Comparison of ENCODE assay signal across 8 mouse cellular contexts in the genomic region with DNA sequence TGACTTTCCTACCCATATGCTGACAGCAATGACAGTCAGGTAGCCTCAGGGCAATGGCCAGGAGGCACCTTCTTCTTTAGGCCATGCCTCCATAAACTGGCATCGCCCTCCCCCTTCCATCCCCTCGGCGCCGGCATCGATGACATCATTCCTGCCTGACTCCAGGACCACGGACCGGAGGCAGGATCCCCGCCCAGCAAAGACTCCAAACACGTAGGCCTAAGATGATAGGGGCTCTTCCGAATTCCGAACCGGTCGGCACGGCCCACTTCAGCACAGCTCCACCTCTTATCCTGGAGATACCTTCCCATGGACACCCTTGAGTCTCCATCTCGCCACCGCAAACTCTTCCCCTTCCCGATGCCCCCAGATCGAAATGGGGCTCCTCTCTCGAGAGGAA. TPM values are rescaled to one million over a fixed set of nuclear protein-coding genes. Genes with fewer than 3 reads are reported as not detected.
DNase-seq lines count a peak whose midpoint lies in the region; ATAC-seq and TF ChIP-seq lines count a peak whose summit lies in the region.
"Had no signal": no experiment of that assay in that cellular context is flagged by ENCODE, and none has a peak within 500 bp of the region (broad histone marks: within the 10 kb centered on the region; RNA-seq: fewer than 3 reads in every experiment).

No protein-coding gene starts in this region.

- peak overlapping the region; percentile 91 for H3K4me2 ChIP-seq in forebrain, embryonic 13.5 days
- peak overlapping the region; percentile 60 for H3K4me2 ChIP-seq in hindbrain, embryonic 15.5 days
- H3K4me2 ChIP-seq in midbrain, embryonic 13.5 days (replicated peaks): peak overlapping the region; percentile 88

- H3K9ac ChIP-seq in forebrain, embryonic 13.5 days: peak overlapping the region; percentile 88
- peak overlapping the region; percentile 94 for H3K9ac ChIP-seq in hindbrain, embryonic 15.5 days
- peak overlapping the region; percentile 81 for H3K9ac ChIP-seq in midbrain, embryonic 13.5 days (replicated peaks)

- peaks cover 23% of the 10 kb centered on the region for H3K4me1 ChIP-seq in G1E (ENCODE audit: insufficient read depth, low read depth, low read length)
- H3K4me1 ChIP-seq in forebrain, embryonic 13.5 days: peaks cover 38% of the 10 kb centered on the region
- peaks cover 44% of the 10 kb centered on the region for H3K4me1 ChIP-seq in hindbrain, embryonic 15.5 days (replicated peaks)
- H3K4me1 ChIP-seq in midbrain, embryonic 13.5 days (replicated peaks): peaks cover 43% of the 10 kb centered on the region

- intact Hi-C loops in left cerebral cortex, postnatal 36 days (cut with DNase I): loop anchor here (5.0 kb wide), 2 partner anchors 46 to 139 kb away; no protein-coding TSS in a partner anchor

- H3K27ac ChIP-seq in forebrain, embryonic 13.5 days: peak overlapping the region; percentile 91
- peak overlapping the region; percentile 92 for H3K27ac ChIP-seq in hindbrain, embryonic 15.5 days (replicated peaks)
- peak overlapping the region; percentile 93 for H3K27ac ChIP-seq in midbrain, embryonic 13.5 days

- H3K9me3 ChIP-seq in G1E (replicated peaks): no peaks in the 10 kb centered on the region
- no peaks in the 10 kb centered on the region for H3K9me3 ChIP-seq in forebrain, embryonic 13.5 days (replicated peaks)
- H3K9me3 ChIP-seq in hindbrain, embryonic 15.5 days: no peaks in the 10 kb centered on the region
- no peaks in the 10 kb centered on the region for H3K9me3 ChIP-seq in midbrain, embryonic 13.5 days

- peak overlapping the region; percentile 76; the same call in 1 of the 2 replicates for H3K4me3 ChIP-seq in G1E (ENCODE audit: low read depth, low read length)
- peak overlapping the region; percentile 83 for H3K4me3 ChIP-seq in forebrain, embryonic 13.5 days
- peak overlapping the region; percentile 97 for H3K4me3 ChIP-seq in hindbrain, embryonic 15.5 days
- peak overlapping the region; percentile 69 for H3K4me3 ChIP-seq in midbrain, embryonic 13.5 days (replicated peaks)

- no peak for DNase-seq in G1E (ENCODE audit: low spot score)
- peak; percentile 56 for DNase-seq in adrenal gland, postnatal 14 days
- DNase-seq in left cerebral cortex, postnatal 36 days (ENCODE audit: low spot score in 2 of 2): peak; percentile 60 to 72
- peak; percentile 48 for DNase-seq in testis, postnatal 10 days (ENCODE audit: low spot score)

- no peak for TF ChIP-seq CTCF in G1E (IDR thresholded peaks at IDR 0.05; ENCODE audit: low read depth, low read length)

- no peaks in the 10 kb centered on the region for H3K36me3 ChIP-seq in G1E (replicated peaks)
- H3K36me3 ChIP-seq in forebrain, embryonic 13.5 days (ENCODE audit: poor library complexity, severe bottlenecking): peaks cover 8% of the 10 kb centered on the region; the same call in 1 of the 2 replicates
- no peaks in the 10 kb centered on the region for H3K36me3 ChIP-seq in hindbrain, embryonic 15.5 days
- peaks cover 9% of the 10 kb centered on the region; the same call in 1 of the 2 replicates for H3K36me3 ChIP-seq in midbrain, embryonic 13.5 days

- 3% methylated on average over 19 of the region's 19 CpGs for WGBS in forebrain, embryonic 13.5 days
- WGBS in hindbrain, embryonic 15.5 days: 4% methylated on average over 19 of the region's 19 CpGs
- 3% methylated on average over 19 of the region's 19 CpGs for WGBS in midbrain, embryonic 13.5 days

- H3K27me3 ChIP-seq in G1E (ENCODE audit: insufficient read depth, low read length): peaks cover 31% of the 10 kb centered on the region
- H3K27me3 ChIP-seq in forebrain, embryonic 13.5 days: peaks cover 4% of the 10 kb centered on the region
- H3K27me3 ChIP-seq in hindbrain, embryonic 15.5 days: no peaks in the 10 kb centered on the region
- H3K27me3 ChIP-seq in midbrain, embryonic 13.5 days: peaks cover 4% of the 10 kb centered on the region; the same call in 1 of the 2 replicates

- ATAC-seq in G1E (ENCODE audit: extremely low read depth, insufficient number of reproducible peaks, low FRiP score, poor library complexity, severe bottlenecking): no peak
- ATAC-seq in forebrain, embryonic 13.5 days: no peak
- ATAC-seq in hindbrain, embryonic 15.5 days (ENCODE audit: low FRiP score, low read depth): no peak; the same call in 1 of the 2 replicates
- ATAC-seq in midbrain, embryonic 13.5 days: no peak

RNA-seq across cellular contexts. Expression of a gene that starts 1.1 kb away (rescaled TPM):
- total RNA-seq in G1E (2014; fragmentation: Nextera tagmentation) (2.5 and 2.9 TPM in 2 replicates), G1E (2017) (0.44 and 0.87 TPM in 2 replicates)
- polyA plus RNA-seq in G1E (2012): 2.5 and 2.6 TPM in 2 replicates
- total RNA-seq in adrenal gland, postnatal 14 days (2021): 18.1 and 18.2 TPM in 2 replicates
- 8.0 and 10.8 TPM in 2 replicates for polyA plus RNA-seq in forebrain, embryonic 13.5 days (2015; fragmentation: Nextera tagmentation; extraction: Ambion mirVana)
- 17.6 and 19.0 TPM in 2 replicates for polyA plus RNA-seq in hindbrain, embryonic 15.5 days (2015; fragmentation: Nextera tagmentation; extraction: Ambion mirVana)
- 100 to 1,000 TPM; 194 to 219 TPM for total RNA-seq in left cerebral cortex, postnatal 36 days (2021)
- polyA plus RNA-seq in midbrain, embryonic 13.5 days (2015; fragmentation: Nextera tagmentation; extraction: Ambion mirVana): 13.1 and 18.8 TPM in 2 replicates

RNA-seq across cellular contexts. Expression of a gene that starts 1.3 kb away (rescaled TPM):
- total RNA-seq in G1E (2014; fragmentation: Nextera tagmentation) (not detected in 2 replicates), G1E (2017) (0.23 TPM in 1 of 2 replicates, not detected in the other)
- polyA plus RNA-seq in G1E (2012): not detected in 2 replicates
- total RNA-seq in adrenal gland, postnatal 14 days (2021): 0.34 and 2.2 TPM in 2 replicates
- polyA plus RNA-seq in forebrain, embryonic 13.5 days (2015; fragmentation: Nextera tagmentation; extraction: Ambion mirVana): 1.0 and 2.2 TPM in 2 replicates
- polyA plus RNA-seq in hindbrain, embryonic 15.5 days (2015; fragmentation: Nextera tagmentation; extraction: Ambion mirVana): 2.0 and 2.6 TPM in 2 replicates
- 1 to 10 TPM; 9.4 to 10.0 TPM for total RNA-seq in left cerebral cortex, postnatal 36 days (2021)
- polyA plus RNA-seq in midbrain, embryonic 13.5 days (2015; fragmentation: Nextera tagmentation; extraction: Ambion mirVana): 2.4 and 2.7 TPM in 2 replicates
- total RNA-seq: gastrocnemius, postnatal 36 days had no signal

RNA-seq across cellular contexts. Expression of a gene that starts 51.1 kb away (rescaled TPM):
- total RNA-seq in G1E (2014; fragmentation: Nextera tagmentation) (7.3 and 10.5 TPM in 2 replicates), G1E (2017) (0.22 and 1.7 TPM in 2 replicates)
- 0.08 TPM in 1 of 2 replicates, not detected in the other for polyA plus RNA-seq in G1E (2012)
- 0.41 and 0.94 TPM in 2 replicates for total RNA-seq in adrenal gland, postnatal 14 days (2021)
- polyA plus RNA-seq in forebrain, embryonic 13.5 days (2015; fragmentation: Nextera tagmentation; extraction: Ambion mirVana): 9.1 and 14.3 TPM in 2 replicates
- 17.0 and 19.3 TPM in 2 replicates for polyA plus RNA-seq in hindbrain, embryonic 15.5 days (2015; fragmentation: Nextera tagmentation; extraction: Ambion mirVana)
- 1 to 10 TPM; 3.4 to 5.9 TPM for total RNA-seq in left cerebral cortex, postnatal 36 days (2021)
- 8.3 and 8.5 TPM in 2 replicates for polyA plus RNA-seq in midbrain, embryonic 13.5 days (2015; fragmentation: Nextera tagmentation; extraction: Ambion mirVana)
